Mouse (Mus musculus): ENCODE measurements around the gene Rbfox2.

Gene Rbfox2

GRCm38 (mm10) chr15:77331444-77331843, 24.6 kb upstream of the Rbfox2 start:
- DNase-seq (ENCODE audit: low read depth), result no peak

GRCm38 (mm10) chr15:77329681-77330180, 22.9 kb upstream of the Rbfox2 start:
- DNase-seq (ENCODE audit: low read depth), result no peak

- DNase-seq (ENCODE audit: low read depth), result no peak
Measured at GRCm38 (mm10) chr15:77326361-77326760, 19.6 kb upstream of the Rbfox2 start.

DNA sequence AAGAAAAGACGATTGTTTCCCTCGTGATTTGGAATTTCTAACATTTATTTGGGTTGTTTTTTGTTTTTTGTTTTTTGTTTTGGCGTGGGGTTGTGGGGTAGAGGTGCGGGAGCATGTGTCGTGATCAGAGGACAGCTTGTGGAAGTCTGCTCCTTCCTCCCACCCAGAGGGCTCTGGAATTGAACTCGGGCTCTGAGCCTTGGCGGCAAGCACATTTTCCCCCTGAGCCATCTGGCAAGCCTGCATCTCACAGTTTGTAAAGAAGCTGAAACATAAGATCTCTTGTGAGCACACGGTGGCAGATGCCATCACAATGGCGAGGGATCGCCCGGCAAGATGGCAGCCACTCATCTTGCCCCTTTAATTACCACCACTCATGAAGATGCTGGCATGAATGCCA, 17.6 kb upstream of the Rbfox2 start:
- DNase-seq (ENCODE audit: low read depth), result no peak

- no peak for DNase-seq (ENCODE audit: low read depth)
Measured at GRCm38 (mm10) chr15:77323226-77323625, 16.4 kb upstream of the Rbfox2 start.

- no peak for DNase-seq (ENCODE audit: low read depth)
Measured at GRCm38 (mm10) chr15:77313701-77314100, 6.9 kb upstream of the Rbfox2 start.

- no peak for DNase-seq (ENCODE audit: low read depth)
Measured at GRCm38 (mm10) chr15:77312796-77313195, 6.0 kb upstream of the Rbfox2 start.

- no peak for DNase-seq (ENCODE audit: low read depth)
Measured at GRCm38 (mm10) chr15:77307767-77308495, 1.1 kb upstream of the Rbfox2 start.

DNA sequence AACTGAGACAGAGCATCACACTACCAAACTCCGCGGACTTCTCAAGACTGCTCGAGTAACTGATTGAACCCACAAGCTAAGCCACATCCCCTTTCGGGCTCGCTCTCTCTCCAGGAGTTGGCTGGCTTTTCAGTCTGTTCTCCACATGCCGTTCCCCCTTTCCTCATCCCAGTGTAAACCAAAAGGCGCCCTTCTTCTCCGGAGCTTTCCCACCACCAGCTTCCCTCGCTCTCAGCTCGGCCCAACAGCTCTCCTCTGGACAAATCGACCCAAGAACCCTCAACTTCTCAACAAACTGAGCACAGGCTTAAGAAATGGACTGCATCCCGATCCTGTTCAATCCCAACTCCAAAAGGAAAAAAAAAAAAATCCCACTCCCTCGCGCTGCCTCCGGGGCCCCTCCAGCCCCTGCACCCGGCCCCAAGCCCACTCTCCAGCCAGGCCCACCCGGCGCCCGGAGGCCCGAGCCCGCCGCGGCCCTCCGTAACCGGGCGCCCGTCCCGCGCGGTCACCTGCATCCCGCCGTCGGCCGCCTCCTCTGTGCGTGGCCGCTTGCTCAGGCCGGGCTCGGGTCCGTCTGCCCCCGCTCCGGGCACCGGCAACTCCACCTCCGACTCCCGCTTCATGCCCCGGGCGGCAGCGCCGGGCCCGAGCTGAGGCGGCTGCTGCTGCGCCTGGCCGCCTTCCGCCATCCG, 805 bp downstream of the Rbfox2 start:
- DNase-seq (ENCODE audit: low read depth), result no peak

DNA sequence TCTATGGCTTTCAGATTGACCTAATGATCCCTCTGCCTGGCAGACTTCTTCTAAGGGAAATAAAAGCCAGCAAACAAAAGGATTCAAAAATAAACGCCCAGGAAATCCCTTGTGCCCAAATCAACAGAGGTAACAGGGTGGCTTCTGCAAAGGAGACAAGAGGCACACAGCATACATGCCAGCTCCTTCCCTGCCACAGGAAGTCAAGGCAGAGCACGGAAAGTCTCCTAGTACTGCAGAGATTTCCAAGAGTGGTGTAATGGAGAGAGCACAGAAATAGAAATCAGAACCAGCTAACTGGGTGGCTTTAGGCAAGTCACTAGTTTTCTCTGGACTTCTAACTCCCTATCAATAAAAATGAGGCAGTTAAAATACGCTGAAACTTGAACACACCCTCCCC, 1.8 kb downstream of the Rbfox2 start:
- DNase-seq (ENCODE audit: low read depth), result no peak

DNA sequence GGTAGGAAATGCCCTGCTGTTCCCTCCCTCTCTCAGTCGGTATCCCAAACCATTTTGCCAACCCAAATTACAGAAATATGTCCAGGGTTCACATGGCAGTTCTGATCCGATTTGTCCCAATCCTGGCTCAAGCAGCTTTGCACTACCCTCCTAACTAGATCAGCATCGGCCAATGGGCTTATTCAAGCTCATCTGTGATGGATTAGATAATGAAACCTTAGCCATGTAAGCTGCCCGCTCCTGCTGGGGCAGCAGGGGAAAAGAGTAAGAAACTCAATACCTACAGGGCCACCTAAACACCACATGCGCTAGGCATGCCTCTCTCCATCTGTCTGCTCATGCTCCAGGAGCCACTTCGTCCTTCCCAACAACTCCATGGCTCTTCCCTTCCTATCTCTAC, 5.7 kb downstream of the Rbfox2 start:
- no peak for DNase-seq (ENCODE audit: low read depth)

DNA sequence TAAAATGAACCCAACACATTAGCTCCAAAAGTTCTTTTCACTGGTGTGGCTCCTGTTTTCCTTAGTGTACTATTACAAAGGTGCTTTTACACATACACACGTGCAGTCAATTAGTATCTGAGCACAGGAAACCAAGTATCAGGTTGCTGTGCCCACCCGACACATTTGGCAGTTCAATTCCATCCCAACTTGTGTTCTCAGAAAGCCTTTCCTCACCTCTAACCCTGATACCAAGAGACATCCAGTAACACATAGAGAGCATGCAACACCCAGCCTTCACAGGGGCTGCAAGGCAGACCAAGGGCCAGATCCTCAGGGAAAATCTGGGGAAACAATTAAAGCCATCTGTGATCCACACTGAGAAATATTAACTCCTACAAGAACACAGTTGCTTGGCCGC, 8.2 kb downstream of the Rbfox2 start:
- no peak for DNase-seq (ENCODE audit: low read depth)

GRCm38 (mm10) chr15:77296635-77297034, 10.2 kb downstream of the Rbfox2 start:
- DNase-seq (ENCODE audit: low read depth), result no peak

GRCm38 (mm10) chr15:77293493-77293892, 13.3 kb downstream of the Rbfox2 start:
- no peak for DNase-seq (ENCODE audit: low read depth)

- DNase-seq (ENCODE audit: low read depth), result no peak
Measured at GRCm38 (mm10) chr15:77292381-77292780, 14.4 kb downstream of the Rbfox2 start.

DNA sequence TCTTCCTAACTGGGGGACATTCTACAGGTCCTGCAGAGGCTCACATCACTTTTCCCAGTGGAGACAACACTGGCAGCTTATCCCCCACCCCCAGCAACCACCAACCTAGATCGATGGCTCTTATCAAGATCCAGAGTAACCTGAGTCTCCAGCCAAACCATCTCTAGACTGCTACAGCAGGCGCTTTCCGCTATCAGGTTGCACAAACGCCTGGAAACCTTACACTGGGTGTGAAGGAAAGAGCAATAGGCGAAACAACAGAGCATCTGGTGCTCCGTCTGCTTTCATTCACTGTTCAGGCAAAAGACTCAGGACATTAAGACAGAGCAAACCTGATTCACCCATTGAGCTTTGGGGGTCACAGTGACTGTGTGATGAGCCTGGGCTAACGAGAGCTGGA, 15.3 kb downstream of the Rbfox2 start:
- DNase-seq (ENCODE audit: low read depth), result no peak

- DNase-seq (ENCODE audit: low read depth), result no peak
Measured at GRCm38 (mm10) chr15:77290352-77290751, 16.5 kb downstream of the Rbfox2 start.

- no peak for DNase-seq (ENCODE audit: low read depth)
Measured at GRCm38 (mm10) chr15:77280130-77280529, 26.7 kb downstream of the Rbfox2 start.

- no peak for DNase-seq (ENCODE audit: low read depth)
Measured at GRCm38 (mm10) chr15:77278825-77279224, 28.0 kb downstream of the Rbfox2 start.

DNA sequence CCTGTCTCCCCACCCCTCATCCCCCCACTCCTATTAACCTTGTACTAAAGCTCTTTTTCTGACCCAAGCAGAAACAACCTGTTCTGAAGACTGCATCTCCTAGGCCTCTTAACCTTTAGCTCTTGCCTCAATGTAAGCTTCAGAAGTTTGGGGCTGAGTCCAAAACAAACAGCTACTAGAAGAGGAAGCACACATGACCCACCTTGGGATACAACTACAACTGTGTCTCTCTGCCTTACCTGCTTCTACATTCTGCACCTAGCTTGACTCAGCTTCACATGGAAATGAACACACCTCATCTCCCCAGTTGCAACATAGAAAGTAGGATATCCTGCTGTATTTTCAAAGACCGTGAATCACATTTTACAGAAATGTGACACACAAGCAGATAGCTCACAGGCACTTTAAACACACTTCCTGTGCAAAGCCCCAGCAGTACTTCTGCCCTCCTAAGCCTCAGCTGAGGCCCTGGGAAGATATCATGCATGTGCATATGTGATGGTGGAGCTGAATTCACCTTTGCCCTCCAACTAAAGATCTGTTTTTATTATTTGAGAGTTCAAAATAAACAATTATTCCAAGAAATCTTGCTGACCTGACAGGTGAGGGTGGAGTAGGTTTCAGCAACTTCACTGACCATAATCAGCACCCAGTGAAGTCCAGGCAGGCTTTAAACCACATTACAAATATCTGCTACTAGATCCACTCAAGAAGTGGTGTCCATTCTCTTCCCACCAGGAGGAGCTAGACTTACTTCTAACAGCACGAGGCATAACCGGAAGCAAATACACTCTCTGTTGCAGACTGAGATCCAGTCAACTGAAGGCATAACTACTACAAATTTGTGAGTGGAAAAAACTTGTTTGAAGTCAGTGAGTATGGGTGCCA, 29.7 kb downstream of the Rbfox2 start:
- DNase-seq (ENCODE audit: low read depth), result no peak

GRCm38 (mm10) chr15:77276300-77276699, 30.5 kb downstream of the Rbfox2 start:
- DNase-seq (ENCODE audit: low read depth), result no peak

DNA sequence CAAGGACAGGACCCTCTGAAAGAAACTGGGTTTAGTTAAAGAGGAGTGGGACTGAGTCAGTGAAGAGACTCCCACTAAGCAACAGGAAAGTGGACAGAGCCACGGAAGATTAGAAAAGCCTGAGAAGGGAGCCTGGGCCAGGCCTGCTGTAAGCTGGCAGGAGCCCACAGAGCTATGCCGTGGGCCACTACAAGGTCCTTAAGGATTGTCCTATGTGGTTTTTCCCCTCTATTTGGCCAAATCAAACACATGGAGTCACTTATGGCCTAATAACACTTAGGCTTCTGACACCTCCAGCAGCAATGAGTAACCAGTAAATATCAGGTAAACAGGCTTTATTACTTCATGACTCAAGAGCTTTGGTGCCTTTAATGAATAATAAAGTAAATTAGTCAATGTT, 31.2 kb downstream of the Rbfox2 start:
- DNase-seq (ENCODE audit: low read depth), result no peak

- DNase-seq (ENCODE audit: low read depth), result no peak
Measured at GRCm38 (mm10) chr15:77273947-77274346, 32.9 kb downstream of the Rbfox2 start.
